Comparison of ENCODE assay signal across 8 mouse cellular contexts in genomic region chr8:84989311-84989731, GRCm38 (mm10). TPM values are rescaled to one million over a fixed set of nuclear protein-coding genes. Genes with fewer than 3 reads are reported as not detected.
DNase-seq lines count a peak whose midpoint lies in the region; ATAC-seq and TF ChIP-seq lines count a peak whose summit lies in the region.

No protein-coding gene starts in this region.

- H3K9ac ChIP-seq in intestine, postnatal 0 days (ENCODE audit: low read depth, low read length), result no peak overlapping the region
- peak overlapping the region; percentile 82 for H3K9ac ChIP-seq in liver, postnatal 0 days (replicated peaks)

- H3K4me3 ChIP-seq in layer of hippocampus, adult 2 months, result peak overlapping the region; percentile 68; the same call in 1 of the 2 replicates
- no peak overlapping the region for H3K4me3 ChIP-seq in bone marrow, adult 2 months (replicated peaks; ENCODE audit: control insufficient read depth, low read depth, low read length)
- H3K4me3 ChIP-seq in intestine, postnatal 0 days (ENCODE audit: low read depth, low read length), result peak overlapping the region; percentile 40
- H3K4me3 ChIP-seq in liver, postnatal 0 days (ENCODE audit: low read depth, low read length), result peak overlapping the region; percentile 63

- peak overlapping the region; percentile 68 for H3K4me2 ChIP-seq in intestine, postnatal 0 days (replicated peaks; ENCODE audit: low read depth)
- H3K4me2 ChIP-seq in liver, postnatal 0 days (ENCODE audit: low read depth, low read length), result peak overlapping the region; percentile 97

- no peaks in the 10 kb centered on the region for H3K9me3 ChIP-seq in intestine, postnatal 0 days (ENCODE audit: control insufficient read depth)
- no peaks in the 10 kb centered on the region for H3K9me3 ChIP-seq in liver, postnatal 0 days (ENCODE audit: low read length)

- ATAC-seq in intestine, postnatal 0 days, result peak; percentile 14; the same call in 1 of the 2 replicates
- ATAC-seq in liver, postnatal 0 days, result peak; percentile 16

- 25% methylated on average over 15 of the region's 15 CpGs for WGBS in bone marrow, adult 2 months
- WGBS in intestine, postnatal 0 days, result 10% methylated on average over 15 of the region's 15 CpGs
- 10% methylated on average over 15 of the region's 15 CpGs for WGBS in liver, postnatal 0 days (ENCODE audit: insufficient replicate concordance)

- peak overlapping the region; percentile 86 for H3K27ac ChIP-seq in layer of hippocampus, adult 2 months
- H3K27ac ChIP-seq in bone marrow, adult 2 months (ENCODE audit: control insufficient read depth, insufficient read depth, low read depth, low read length, poor library complexity), result peak overlapping the region; percentile 12; the same call in 1 of the 2 replicates
- peak overlapping the region; percentile 89 for H3K27ac ChIP-seq in intestine, postnatal 0 days (ENCODE audit: low read depth, low read length)
- H3K27ac ChIP-seq in liver, postnatal 0 days (ENCODE audit: low read depth), result peak overlapping the region; percentile 96

- TF ChIP-seq CTCF in layer of hippocampus, adult 2 months (conservative IDR thresholded peaks at IDR 0.05), result no peak
- TF ChIP-seq CTCF in bone marrow, adult 2 months (IDR thresholded peaks at IDR 0.05; ENCODE audit: control insufficient read depth, insufficient read depth, low read length), result no peak
- no peak for TF ChIP-seq CTCF in intestine, postnatal 0 days (IDR thresholded peaks at IDR 0.05; ENCODE audit: low read depth)
- TF ChIP-seq CTCF in liver, postnatal 0 days (IDR thresholded peaks at IDR 0.05; ENCODE audit: low read depth), result no peak

- H3K4me1 ChIP-seq in bone marrow, adult 2 months (ENCODE audit: control insufficient read depth, insufficient read depth, low read length), result peaks cover 4% of the 10 kb centered on the region
- H3K4me1 ChIP-seq in intestine, postnatal 0 days (replicated peaks; ENCODE audit: control insufficient read depth, insufficient read depth, low read length), result 0 out of 2 replicates have a peak, but pooled peaks cover 10% of the 10 kb centered on the region
- peaks cover 42% of the 10 kb centered on the region for H3K4me1 ChIP-seq in liver, postnatal 0 days (ENCODE audit: insufficient read depth)

- DNase-seq in layer of hippocampus, adult 2 months (ENCODE audit: low spot score in 2 of 2), result no peak
- no peak for DNase-seq in layer of hippocampus, postnatal 36 days
- peak; percentile 33 for DNase-seq in gastrocnemius, postnatal 10 days
- DNase-seq in liver, postnatal 0 days, result peak; percentile 76
- DNase-seq in splenic B cell, adult 2 months (ENCODE audit: low read depth, low spot score), result peak; percentile 48
- DNase-seq in right cerebral cortex, postnatal 25 days, result no peak

- H3K27me3 ChIP-seq in intestine, postnatal 0 days (replicated peaks; ENCODE audit: control insufficient read depth, insufficient read depth, low read length), result no peaks in the 10 kb centered on the region
- H3K27me3 ChIP-seq in liver, postnatal 0 days (ENCODE audit: insufficient read depth, low read length), result no peaks in the 10 kb centered on the region
- no peaks in the 10 kb centered on the region for H3K27me3 ChIP-seq in splenic B cell, adult 2 months (ENCODE audit: control insufficient read depth, insufficient read depth, low read length, poor library complexity, severe bottlenecking)

- no peak for TF ChIP-seq EP300 in liver, postnatal 0 days (IDR thresholded peaks at IDR 0.05; ENCODE audit: low read depth)

- no peak for TF ChIP-seq POLR2A in bone marrow, adult 2 months (IDR thresholded peaks at IDR 0.05; ENCODE audit: borderline replicate concordance, control insufficient read depth, low read depth, low read length)

- H3K36me3 ChIP-seq in intestine, postnatal 0 days (ENCODE audit: control insufficient read depth, insufficient read depth), result peaks cover 2% of the 10 kb centered on the region; the same call in 1 of the 2 replicates
- no peaks in the 10 kb centered on the region for H3K36me3 ChIP-seq in liver, postnatal 0 days (replicated peaks; ENCODE audit: insufficient read depth, low read length)
- H3K36me3 ChIP-seq in splenic B cell, adult 2 months (ENCODE audit: control insufficient read depth, insufficient read depth, low read length, poor library complexity, severe bottlenecking), result no peaks in the 10 kb centered on the region

RNA-seq across cellular contexts. Expression of gene Hook2, which starts 1.1 kb away (rescaled TPM):
- 1 to 10 TPM; 9.2 to 10.0 TPM for total RNA-seq in layer of hippocampus, adult 2 months (2021)
- total RNA-seq in layer of hippocampus, postnatal 36 days (2021), result 1 to 10 TPM; 7.8 to 9.7 TPM
- 3.5 and 7.3 TPM in 2 replicates for polyA plus RNA-seq in bone marrow, adult 2 months (2011; ENCODE audit: insufficient read depth, insufficient read length, low replicate concordance, missing spikeins)
- total RNA-seq in gastrocnemius, postnatal 10 days (2021), result 1 to 10 TPM; 2.3 to 2.7 TPM
- 68.6 and 75.4 TPM in 2 replicates for polyA plus RNA-seq in intestine, postnatal 0 days (2015; fragmentation: Nextera tagmentation; extraction: Ambion mirVana)
- 12.0 and 12.2 TPM in 2 replicates for polyA plus RNA-seq in liver, postnatal 0 days (2015; fragmentation: Nextera tagmentation; extraction: Ambion mirVana)

RNA-seq across cellular contexts. Expression of gene Junb, which starts 10.8 kb away (rescaled TPM):
- total RNA-seq in layer of hippocampus, adult 2 months (2021), result 10 to 100 TPM; 57.7 to 63.0 TPM
- 10 to 100 TPM; 59.9 to 73.6 TPM for total RNA-seq in layer of hippocampus, postnatal 36 days (2021)
- polyA plus RNA-seq in bone marrow, adult 2 months (2011; ENCODE audit: insufficient read depth, insufficient read length, low replicate concordance, missing spikeins), result 11.1 and 18.4 TPM in 2 replicates
- 1 to 10 TPM; 5.8 to 8.9 TPM for total RNA-seq in gastrocnemius, postnatal 10 days (2021)
- polyA plus RNA-seq in intestine, postnatal 0 days (2015; fragmentation: Nextera tagmentation; extraction: Ambion mirVana), result 42.8 and 47.6 TPM in 2 replicates
- 14.2 and 21.9 TPM in 2 replicates for polyA plus RNA-seq in liver, postnatal 0 days (2015; fragmentation: Nextera tagmentation; extraction: Ambion mirVana)

RNA-seq across cellular contexts. Expression of gene Rnaseh2a, which starts 19.8 kb away (rescaled TPM):
- total RNA-seq in layer of hippocampus, adult 2 months (2021), result 10 to 100 TPM; 43.0 to 46.9 TPM
- 10 to 100 TPM; 35.3 to 36.8 TPM for total RNA-seq in layer of hippocampus, postnatal 36 days (2021)
- polyA plus RNA-seq in bone marrow, adult 2 months (2011; ENCODE audit: insufficient read depth, insufficient read length, low replicate concordance, missing spikeins), result 40.8 and 54.9 TPM in 2 replicates
- 10 to 100 TPM; 26.7 to 36.8 TPM for total RNA-seq in gastrocnemius, postnatal 10 days (2021)
- polyA plus RNA-seq in intestine, postnatal 0 days (2015; fragmentation: Nextera tagmentation; extraction: Ambion mirVana), result 53.2 and 57.6 TPM in 2 replicates
- polyA plus RNA-seq in liver, postnatal 0 days (2015; fragmentation: Nextera tagmentation; extraction: Ambion mirVana), result 67.1 and 70.8 TPM in 2 replicates

RNA-seq across cellular contexts. Expression of gene Prdx2, which starts 19.9 kb away (rescaled TPM):
- 100 to 1,000 TPM; 323 to 345 TPM for total RNA-seq in layer of hippocampus, adult 2 months (2021)
- 100 to 1,000 TPM; 338 to 356 TPM for total RNA-seq in layer of hippocampus, postnatal 36 days (2021)
- 1,113 and 1,804 TPM in 2 replicates for polyA plus RNA-seq in bone marrow, adult 2 months (2011; ENCODE audit: insufficient read depth, insufficient read length, low replicate concordance, missing spikeins)
- 100 to 1,000 TPM; 260 to 267 TPM for total RNA-seq in gastrocnemius, postnatal 10 days (2021)
- polyA plus RNA-seq in intestine, postnatal 0 days (2015; fragmentation: Nextera tagmentation; extraction: Ambion mirVana), result 313 and 319 TPM in 2 replicates
- polyA plus RNA-seq in liver, postnatal 0 days (2015; fragmentation: Nextera tagmentation; extraction: Ambion mirVana), result 780 and 831 TPM in 2 replicates

RNA-seq across cellular contexts. Expression of gene Gm49661, which starts 20.1 kb away (rescaled TPM):
- not detected for total RNA-seq in layer of hippocampus, adult 2 months (2021)
- not detected for total RNA-seq in layer of hippocampus, postnatal 36 days (2021)
- not detected in 2 replicates for polyA plus RNA-seq in bone marrow, adult 2 months (2011; ENCODE audit: insufficient read depth, insufficient read length, low replicate concordance, missing spikeins)
- total RNA-seq in gastrocnemius, postnatal 10 days (2021), result not detected
- 1.3 and 2.1 TPM in 2 replicates for polyA plus RNA-seq in intestine, postnatal 0 days (2015; fragmentation: Nextera tagmentation; extraction: Ambion mirVana)
- polyA plus RNA-seq in liver, postnatal 0 days (2015; fragmentation: Nextera tagmentation; extraction: Ambion mirVana), result 0.89 TPM in 1 of 2 replicates, not detected in the other

Comparison
In these comparisons a context has a peak if more than half of its experiments do, and no peak if none do; other contexts are left out.
1. DNase-seq: peak in gastrocnemius, postnatal 10 days (single experiment), liver, postnatal 0 days (single experiment) and splenic B cell, adult 2 months (single experiment); none in layer of hippocampus, adult 2 months (0 of 2), layer of hippocampus, postnatal 36 days (0 of 2) and right cerebral cortex, postnatal 25 days (single experiment).
2. H3K27ac ChIP-seq: peak in every context shown above with its lines; median percentile 96 in liver, postnatal 0 days; 89 in intestine, postnatal 0 days; 86 in layer of hippocampus, adult 2 months; 12 in bone marrow, adult 2 months.
3. RNA of gene Junb, which starts 10.8 kb away (total RNA-seq): 59.9 to 73.6 TPM in layer of hippocampus, postnatal 36 days and 57.7 to 63.0 TPM in layer of hippocampus, adult 2 months; 5.8 to 8.9 TPM in gastrocnemius, postnatal 10 days; every median in the first group is over 4 times any median in the second.